Mouse (Mus musculus): ENCODE data around the gene Il11ra2. TPM values are rescaled to one million over a fixed set of nuclear protein-coding genes. Genes with fewer than 3 reads are reported as not detected.
"Not testable (repeated sequence)": the region's sequence is repeated elsewhere in the genome, so short reads cannot be mapped to it uniquely, and the experiment has no call there.

The Il11ra2 gene
- not detected in 2 replicates for polyA plus RNA-seq (2016; fragmentation: Nextera tagmentation; extraction: Ambion mirVana)

DNA sequence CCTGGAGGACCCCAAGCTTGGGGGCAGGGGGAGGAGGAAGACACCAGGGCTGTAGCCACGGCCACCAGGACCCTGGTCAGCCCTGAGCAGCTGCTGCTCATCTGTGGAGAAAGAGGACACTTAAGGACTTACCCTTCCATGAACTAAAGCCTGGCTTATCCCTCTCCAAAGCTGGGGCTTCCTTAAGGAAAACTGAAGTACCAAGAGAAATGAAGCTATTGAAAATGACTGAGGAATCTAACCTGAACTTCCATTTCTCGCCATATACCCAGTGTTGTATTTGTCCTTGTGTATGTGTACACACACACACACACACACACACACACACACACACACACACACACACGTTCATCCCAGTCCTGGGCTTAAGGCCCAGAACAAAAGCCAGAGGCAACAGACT lies at the start of gene Il11ra2:
Il11ra2 (minus strand) TSS at position 101 of the 400 bp plus-strand sequence.
- WGBS, result no CpG with 5 or more reads among the region's 3 CpGs
- not testable (repeated sequence) for H3K9ac ChIP-seq; H3K9me3 ChIP-seq; H3K4me2 ChIP-seq (replicated peaks); H3K27me3 ChIP-seq (replicated peaks); ATAC-seq (ENCODE audit: low FRiP score, low read depth); H3K36me3 ChIP-seq; H3K4me3 ChIP-seq; H3K27ac ChIP-seq; H3K4me1 ChIP-seq

DNA sequence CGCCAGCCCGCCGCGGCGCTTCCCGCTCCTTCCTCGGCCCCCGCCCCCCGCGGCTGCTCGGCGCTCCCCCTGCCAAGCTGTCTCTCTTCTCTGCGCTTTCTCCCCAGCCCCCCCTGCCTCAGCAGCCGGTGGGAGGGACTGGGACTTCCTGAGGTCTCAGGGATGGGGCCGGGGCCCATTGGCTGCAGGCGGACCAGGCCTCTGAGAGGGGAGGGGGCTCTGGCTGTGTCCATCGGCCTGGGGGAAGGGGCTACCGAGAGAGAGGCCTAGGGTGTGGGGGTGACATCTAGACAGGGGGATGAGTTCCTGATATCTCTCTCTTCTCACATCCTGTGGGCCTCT lies 20.5 kb upstream of the Il11ra2 start:
- not testable (repeated sequence) for H3K4me2 ChIP-seq (replicated peaks); H3K27me3 ChIP-seq (replicated peaks); H3K4me3 ChIP-seq; H3K27ac ChIP-seq; H3K36me3 ChIP-seq; H3K9me3 ChIP-seq; H3K9ac ChIP-seq; H3K4me1 ChIP-seq
- WGBS, result no CpG with 5 or more reads among the region's 18 CpGs
- peak; percentile 49; the same call in 1 of the 2 replicates for ATAC-seq (ENCODE audit: low FRiP score, low read depth)

DNA sequence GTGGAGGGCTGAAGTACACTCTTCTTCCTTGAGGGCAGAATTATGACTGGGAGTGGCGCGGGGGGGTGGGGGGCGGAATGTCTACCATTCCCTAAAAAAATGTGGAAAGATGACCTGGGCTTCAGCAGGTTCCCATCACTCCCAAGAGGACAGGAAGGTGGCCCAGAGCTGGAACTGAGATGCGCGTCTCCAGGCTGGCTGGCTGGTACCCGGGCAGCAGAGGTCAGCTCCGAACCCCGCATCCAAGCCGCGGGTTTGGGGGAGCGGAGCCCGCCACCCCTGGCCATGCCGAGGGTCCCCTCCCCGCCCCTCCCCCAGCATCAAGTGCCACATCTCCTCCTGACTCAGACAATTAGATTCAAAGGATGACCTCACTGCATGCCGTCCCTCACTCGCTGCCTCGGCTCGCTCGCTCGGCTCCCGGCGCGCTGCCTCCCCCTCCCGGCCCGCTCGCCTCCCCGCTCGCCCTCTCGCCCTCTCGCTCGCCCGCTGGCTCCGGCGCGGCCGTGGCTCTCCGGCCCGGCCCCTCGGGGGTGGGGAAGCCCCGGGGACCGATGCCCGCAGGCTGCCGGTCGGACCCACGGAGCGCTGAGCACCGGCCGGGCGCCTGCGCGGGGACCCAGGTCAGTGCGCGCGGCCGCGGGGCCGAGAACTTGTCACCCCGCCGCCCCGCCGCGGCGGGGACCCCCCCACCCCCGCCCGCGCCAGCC lies 19.9 kb upstream of the Il11ra2 start:
- H3K9me3 ChIP-seq; H3K9ac ChIP-seq; H3K27me3 ChIP-seq (replicated peaks); H3K36me3 ChIP-seq; H3K27ac ChIP-seq; H3K4me3 ChIP-seq; H3K4me1 ChIP-seq; H3K4me2 ChIP-seq (replicated peaks): not testable (repeated sequence)
- peak; percentile 62 for ATAC-seq (ENCODE audit: low FRiP score, low read depth)
- no CpG with 5 or more reads among the region's 66 CpGs for WGBS

DNA sequence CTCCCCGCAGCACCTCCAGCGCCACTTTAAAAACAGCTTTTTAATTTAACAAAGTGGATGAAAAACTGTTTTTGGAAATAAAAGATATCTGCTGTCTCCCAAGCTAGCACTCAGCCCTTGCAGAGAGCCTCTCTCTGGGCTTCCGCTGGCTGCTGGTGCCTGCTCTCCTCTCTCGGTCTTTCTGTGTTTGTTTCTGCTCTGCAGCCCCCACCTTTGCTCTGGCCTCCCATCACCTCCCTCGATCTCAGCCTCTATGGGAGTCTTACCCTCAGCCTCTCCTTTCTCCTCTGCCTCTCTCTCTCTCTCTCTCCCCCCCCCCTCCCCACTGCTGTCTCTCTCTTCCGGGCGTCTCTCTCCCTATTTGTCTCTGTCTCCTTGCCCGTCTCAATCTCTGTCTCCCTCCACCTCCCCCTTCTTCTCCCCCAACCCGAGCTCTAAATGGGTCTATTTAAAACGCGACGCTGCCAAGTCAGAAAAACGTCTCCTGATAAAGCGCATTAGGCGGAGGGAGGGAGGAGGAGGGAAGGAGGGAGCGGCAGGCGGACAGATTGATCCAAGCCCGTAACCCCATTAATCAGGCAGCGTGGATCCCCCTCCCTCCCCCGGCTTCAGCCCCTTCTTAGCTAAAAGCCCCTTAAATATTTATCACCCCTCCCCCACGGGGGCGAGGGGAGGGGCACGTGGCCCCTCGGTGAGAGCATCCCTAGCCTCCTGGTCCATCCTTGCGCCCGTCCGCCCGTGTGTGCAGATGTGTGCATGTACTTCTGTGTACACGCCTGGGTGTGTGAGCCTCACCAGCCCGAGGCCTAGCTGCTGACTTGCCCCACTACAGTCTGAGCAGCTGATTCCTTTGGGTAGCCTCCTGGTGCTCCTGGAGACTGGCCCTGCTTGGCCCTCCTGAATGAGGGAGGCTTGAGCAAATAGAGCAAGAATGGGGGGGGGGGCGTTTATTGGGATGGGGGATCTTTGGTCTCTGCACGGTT lies 19.0 kb upstream of the Il11ra2 start:
- not testable (repeated sequence) for H3K36me3 ChIP-seq; H3K27ac ChIP-seq; H3K9ac ChIP-seq; H3K27me3 ChIP-seq (replicated peaks); H3K4me3 ChIP-seq; H3K4me1 ChIP-seq; H3K9me3 ChIP-seq; H3K4me2 ChIP-seq (replicated peaks)
- ATAC-seq (ENCODE audit: low FRiP score, low read depth), result peak; percentile 63
- WGBS, result no CpG with 5 or more reads among the region's 32 CpGs

DNA sequence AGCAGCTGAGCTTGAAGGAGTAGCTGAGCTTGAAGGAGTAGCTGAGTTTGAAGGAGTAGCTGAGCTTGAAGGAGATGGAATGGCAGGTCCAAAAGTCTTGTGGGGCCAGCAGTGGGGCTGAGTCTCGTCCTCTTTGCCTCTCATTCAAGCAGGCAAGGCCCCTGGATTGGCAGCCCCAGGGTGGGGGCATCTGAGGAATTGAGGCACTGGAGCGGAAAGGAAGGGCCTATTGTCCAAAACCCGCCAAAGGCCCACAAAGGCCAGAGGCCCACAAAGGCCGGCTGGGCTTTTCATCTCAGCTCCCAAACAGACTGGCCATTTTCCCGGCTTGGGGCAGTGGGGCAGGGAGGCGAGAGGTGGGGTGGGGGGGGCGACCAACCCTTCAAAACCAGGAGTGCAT lies 17.7 kb upstream of the Il11ra2 start:
- WGBS, result no CpG with 5 or more reads among the region's 7 CpGs
- ATAC-seq (ENCODE audit: low FRiP score, low read depth), result not testable (repeated sequence)

DNA sequence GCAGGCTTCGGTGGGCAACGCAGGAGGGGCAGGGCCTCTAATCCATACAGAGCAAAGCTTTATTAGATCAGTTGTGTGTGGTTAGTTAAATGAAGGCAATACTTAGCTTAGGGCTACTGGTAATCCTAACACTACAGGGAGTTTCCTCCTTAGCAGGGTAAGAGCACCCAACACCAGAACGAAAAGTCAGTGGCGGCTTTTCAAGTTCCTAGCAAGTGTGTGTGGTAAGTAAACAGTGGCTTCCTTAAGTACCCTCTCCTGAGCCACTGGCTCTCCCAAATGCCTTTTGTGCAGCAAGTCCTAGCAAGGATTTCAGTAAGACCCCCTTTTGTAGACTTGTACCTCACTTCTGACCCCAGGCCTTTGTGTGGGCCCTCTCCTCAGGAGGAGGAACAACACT lies 13.7 kb upstream of the Il11ra2 start:
- H3K4me3 ChIP-seq; H3K9ac ChIP-seq; H3K27ac ChIP-seq; H3K4me1 ChIP-seq; H3K36me3 ChIP-seq; H3K4me2 ChIP-seq (replicated peaks); ATAC-seq (ENCODE audit: low FRiP score, low read depth); H3K9me3 ChIP-seq; H3K27me3 ChIP-seq (replicated peaks): not testable (repeated sequence)
- whole genome bisulfite sequencing, result no CpG with 5 or more reads among the region's 4 CpGs

More for the DNA sequence above, 17.7 kb upstream of the Il11ra2 start:
- H3K9me3 ChIP-seq; H3K4me3 ChIP-seq; H3K4me1 ChIP-seq; H3K9ac ChIP-seq; H3K27ac ChIP-seq; H3K36me3 ChIP-seq; H3K27me3 ChIP-seq (replicated peaks); H3K4me2 ChIP-seq (replicated peaks): not testable (repeated sequence)

DNA sequence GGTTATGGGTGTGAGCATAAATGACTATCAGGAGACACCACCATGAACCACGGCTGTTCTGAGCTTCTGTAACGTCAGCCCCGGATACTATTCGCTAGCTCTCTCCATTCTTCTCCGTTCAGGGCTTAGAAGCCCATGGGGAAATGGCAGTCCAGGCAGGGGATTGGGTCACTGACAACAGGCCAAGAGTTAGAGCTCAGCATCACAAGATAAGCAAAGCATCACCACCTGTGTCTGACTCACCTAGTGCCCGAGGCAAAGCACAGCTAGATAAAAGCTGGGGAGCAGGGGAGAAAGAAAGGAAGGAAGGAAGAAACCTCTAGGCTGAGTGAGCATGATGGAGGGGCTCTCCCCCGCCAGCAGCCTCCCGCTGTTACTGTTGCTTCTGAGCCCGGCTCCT lies 6.7 kb downstream of the Il11ra2 start, which contains the start of gene Ccl27b:
Ccl27b (plus strand) TSS at position 301 of the 400 bp plus-strand sequence.
- not testable (repeated sequence) for H3K4me2 ChIP-seq (replicated peaks); H3K9ac ChIP-seq; H3K27ac ChIP-seq; ATAC-seq (ENCODE audit: low FRiP score, low read depth); H3K9me3 ChIP-seq; H3K27me3 ChIP-seq (replicated peaks); H3K36me3 ChIP-seq; H3K4me3 ChIP-seq; H3K4me1 ChIP-seq
- WGBS, result no CpG with 5 or more reads among the region's 9 CpGs

DNA sequence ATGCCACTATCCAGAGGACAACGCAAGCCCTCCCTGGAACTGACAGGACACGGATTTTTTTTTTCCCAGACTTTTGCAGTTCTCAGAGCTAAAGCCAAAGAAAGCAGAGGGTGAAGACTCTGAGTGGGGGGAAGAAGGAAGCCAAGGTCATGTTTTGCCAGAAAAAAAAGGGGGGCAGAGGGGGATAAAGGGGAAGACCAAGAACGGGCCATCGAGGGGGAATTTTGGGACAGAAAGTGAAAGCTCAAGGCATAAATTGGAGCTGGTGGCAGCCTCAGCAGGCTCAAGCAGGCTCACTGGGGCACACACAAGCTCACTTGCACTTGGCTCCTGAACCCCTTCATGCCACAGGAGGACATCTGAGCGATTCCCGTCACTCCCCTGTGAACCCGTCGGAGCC lies 32.3 kb downstream of the Il11ra2 start, which contains the start of gene Gm2564:
Gm2564 (plus strand) TSS at position 301 of the 400 bp plus-strand sequence.
- H3K27ac ChIP-seq; ATAC-seq (ENCODE audit: low FRiP score, low read depth); H3K36me3 ChIP-seq; H3K4me3 ChIP-seq; H3K9me3 ChIP-seq; H3K27me3 ChIP-seq (replicated peaks); H3K9ac ChIP-seq; H3K4me2 ChIP-seq (replicated peaks); H3K4me1 ChIP-seq: not testable (repeated sequence)
- WGBS, result no CpG with 5 or more reads among the region's 8 CpGs

DNA sequence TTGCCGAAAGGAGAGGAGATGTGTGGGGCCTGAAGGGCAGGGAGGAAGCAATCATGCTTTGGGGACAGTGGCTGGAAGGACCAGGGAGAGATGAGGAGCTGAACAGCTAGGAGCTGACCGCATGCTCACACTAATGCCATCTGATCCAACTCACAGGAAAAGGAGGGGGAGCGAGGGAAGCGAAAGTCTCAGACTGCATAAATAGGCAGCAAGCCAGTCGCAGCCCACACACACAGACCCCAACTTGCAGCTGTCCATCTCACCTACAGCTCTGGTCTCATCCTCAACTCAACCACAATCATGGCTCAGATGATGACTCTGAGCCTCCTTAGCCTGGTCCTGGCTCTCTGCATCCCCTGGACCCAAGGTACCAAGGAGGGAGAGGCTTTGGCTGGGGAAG lies 49.8 kb downstream of the Il11ra2 start, which contains the start of gene Gm10591:
Gm10591 (plus strand) TSS at position 301 of the 400 bp plus-strand sequence.
- ATAC-seq (ENCODE audit: low FRiP score, low read depth); H3K4me2 ChIP-seq (replicated peaks); H3K4me1 ChIP-seq; H3K36me3 ChIP-seq; H3K9ac ChIP-seq; H3K4me3 ChIP-seq; H3K9me3 ChIP-seq; H3K27me3 ChIP-seq (replicated peaks); H3K27ac ChIP-seq: not testable (repeated sequence)
- no CpG with 5 or more reads among the region's 5 CpGs for WGBS

Other genes with a start within 250 kb of the Il11ra2 start
- not detected in 2 replicates for gene Gm21586, start 222.5 kb downstream of the Il11ra2 start, polyA plus RNA-seq (2016; fragmentation: Nextera tagmentation; extraction: Ambion mirVana)
- not detected in 2 replicates for gene Gm2163, start 195.1 kb downstream of the Il11ra2 start, polyA plus RNA-seq (2016; fragmentation: Nextera tagmentation; extraction: Ambion mirVana)
- gene Fam205a2, start 133.7 kb downstream of the Il11ra2 start, polyA plus RNA-seq (2016; fragmentation: Nextera tagmentation; extraction: Ambion mirVana), result 0.20 TPM in 1 of 2 replicates, not detected in the other
- gene Gm10591, start 49.7 kb downstream of the Il11ra2 start, polyA plus RNA-seq (2016; fragmentation: Nextera tagmentation; extraction: Ambion mirVana), result not detected in 2 replicates
- gene Gm2564, start 32.2 kb downstream of the Il11ra2 start, polyA plus RNA-seq (2016; fragmentation: Nextera tagmentation; extraction: Ambion mirVana), result not detected in 2 replicates
- not detected in 2 replicates for gene Ccl27b, start 6.6 kb downstream of the Il11ra2 start, polyA plus RNA-seq (2016; fragmentation: Nextera tagmentation; extraction: Ambion mirVana)
- gene 4930578G10Rik, start 73.7 kb upstream of the Il11ra2 start, polyA plus RNA-seq (2016; fragmentation: Nextera tagmentation; extraction: Ambion mirVana), result 1.5 and 1.6 TPM in 2 replicates
- gene Ccl19, start 94.7 kb upstream of the Il11ra2 start, polyA plus RNA-seq (2016; fragmentation: Nextera tagmentation; extraction: Ambion mirVana), result 0.36 TPM in 1 of 2 replicates, not detected in the other
- 0.95 and 0.99 TPM in 2 replicates for gene Ccl21a, start 112.1 kb upstream of the Il11ra2 start, polyA plus RNA-seq (2016; fragmentation: Nextera tagmentation; extraction: Ambion mirVana)
- gene Fam205a1, start 192.0 kb upstream of the Il11ra2 start, polyA plus RNA-seq (2016; fragmentation: Nextera tagmentation; extraction: Ambion mirVana), result 0.05 and 0.14 TPM in 2 replicates
- 0.80 and 0.82 TPM in 2 replicates for gene Gm12394, start 194.9 kb upstream of the Il11ra2 start, polyA plus RNA-seq (2016; fragmentation: Nextera tagmentation; extraction: Ambion mirVana)
- 2.5 and 2.6 TPM in 2 replicates for gene Fam205c, start 212.3 kb upstream of the Il11ra2 start, polyA plus RNA-seq (2016; fragmentation: Nextera tagmentation; extraction: Ambion mirVana)

Measured in neural tube, embryonic 12.5 days (tissue).